Mouse (Mus musculus): ENCODE measurements around the gene Alkbh7. TPM values are rescaled to one million over a fixed set of nuclear protein-coding genes. Genes with fewer than 3 reads are reported as not detected.

Alkbh7 gene
- polyA plus RNA-seq (2015; fragmentation: Nextera tagmentation; extraction: Ambion mirVana), result 19.7 and 20.9 TPM in 2 replicates

DNA sequence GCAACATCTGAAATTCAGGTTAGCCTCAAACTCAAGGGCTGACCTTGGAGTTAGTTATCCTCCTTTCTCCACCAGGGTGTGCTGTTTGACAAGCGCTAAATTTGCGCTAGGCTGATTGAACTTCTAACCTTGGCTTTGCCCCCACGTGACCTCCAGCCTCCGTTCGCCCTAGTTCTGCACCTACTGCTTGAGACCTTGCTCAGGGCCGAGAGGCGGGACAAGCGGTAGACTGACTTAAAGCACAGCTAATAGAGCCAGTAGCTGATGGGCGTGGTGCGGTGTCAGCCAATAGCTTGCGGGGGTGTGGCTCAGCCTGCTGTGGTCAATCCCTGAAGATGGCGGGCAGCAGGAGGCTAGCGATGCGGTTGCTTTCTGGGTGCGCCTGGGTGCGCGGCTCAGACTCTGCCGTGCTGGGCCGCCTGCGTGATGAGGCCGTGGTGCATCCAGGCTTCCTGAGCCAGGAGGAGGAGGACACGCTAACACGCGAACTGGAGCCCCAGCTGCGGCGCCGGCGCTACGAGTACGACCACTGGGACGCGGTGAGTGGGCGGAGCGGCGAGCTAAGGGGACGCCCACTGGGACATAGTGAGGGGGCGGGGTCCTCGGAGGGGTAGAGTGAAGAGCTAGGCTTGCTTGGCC lies at the start of gene Alkbh7:
Alkbh7 (plus strand) TSS at position 311 of the 639 bp plus-strand sequence.
- peak within 1 kb of the TSS; percentile 74 for H3K9ac ChIP-seq
- ATAC-seq (ENCODE audit: low read depth) (peak; percentile 99), DNase-seq (peak; percentile 97)
- peak within 1 kb of the TSS; percentile 61 for H3K27ac ChIP-seq
- H3K27me3 ChIP-seq, result no peaks in the 10 kb centered on the region
- peaks cover 63% of the 10 kb centered on the region for H3K36me3 ChIP-seq
- WGBS (ENCODE audit: insufficient replicate concordance), result under 1% methylated on average over 38 of the region's 38 CpGs
- peak within 1 kb of the TSS; percentile 90 for H3K4me2 ChIP-seq
- peaks cover 36% of the 10 kb centered on the region for H3K4me1 ChIP-seq (replicated peaks)
- H3K9me3 ChIP-seq (replicated peaks), result no peaks in the 10 kb centered on the region
- peak within 1 kb of the TSS; percentile 83 for H3K4me3 ChIP-seq (replicated peaks)

DNA sequence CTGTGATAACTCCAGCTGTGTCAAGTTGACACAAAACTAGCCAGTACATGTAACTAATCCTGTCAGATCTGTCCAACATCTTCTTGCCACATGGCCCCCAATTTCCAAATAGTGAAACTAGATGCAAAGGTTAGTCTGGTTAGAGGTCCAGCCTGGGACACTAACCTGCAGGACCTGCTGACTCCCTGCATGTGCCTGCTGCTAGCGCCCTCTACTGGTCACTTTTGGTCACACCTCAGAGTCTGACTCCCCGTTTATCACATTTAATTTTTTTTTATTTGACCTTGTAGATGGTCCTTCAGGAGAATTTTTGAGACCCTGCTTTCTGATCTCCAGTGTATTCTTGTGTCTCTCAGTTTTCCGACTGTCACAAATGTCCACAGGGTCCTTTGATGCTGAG lies 46.2 kb upstream of the Alkbh7 start:
- ATAC-seq (ENCODE audit: low read depth), result no peak
- Histone ChIP-seq H3K36me3 (no peaks in the 10 kb centered on the region), H3K27me3 (peaks cover 31% of the 10 kb centered on the region), H3K4me2 (no peak overlapping the region), H3K9ac (no peak overlapping the region), H3K4me3 (replicated peaks) (no peak overlapping the region), H3K4me1 (replicated peaks) (no peaks in the 10 kb centered on the region), H3K9me3 (replicated peaks) (no peaks in the 10 kb centered on the region), H3K27ac (no peak overlapping the region)
- DNase-seq, result peak; percentile 48
- WGBS (ENCODE audit: insufficient replicate concordance), result 6% methylated on average over 3 of the region's 3 CpGs

DNA sequence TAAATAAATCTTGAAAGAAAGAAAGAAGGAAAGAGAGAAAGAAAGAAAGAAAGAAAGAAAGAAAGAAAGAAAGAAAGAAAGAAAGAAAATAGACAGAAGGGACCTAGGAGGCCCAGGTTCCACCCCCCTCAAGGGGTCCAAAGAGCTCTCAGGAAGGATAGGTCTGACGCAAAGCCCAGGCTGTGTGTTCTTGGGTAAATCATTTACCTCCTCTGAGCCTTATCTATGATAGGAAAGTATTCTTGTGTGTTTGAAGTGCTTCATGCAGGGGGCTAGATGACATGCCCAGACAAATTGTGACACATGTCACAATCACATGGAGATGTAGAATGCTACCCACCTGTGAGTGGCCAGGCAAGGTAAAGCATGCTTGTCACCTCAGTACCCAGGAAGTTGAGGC lies 44.5 kb upstream of the Alkbh7 start:
- Histone ChIP-seq H3K27me3 (peaks cover 24% of the 10 kb centered on the region), H3K36me3 (no peaks in the 10 kb centered on the region), H3K9ac (no peak overlapping the region), H3K4me1 (replicated peaks) (peaks cover 4% of the 10 kb centered on the region), H3K9me3 (replicated peaks) (no peaks in the 10 kb centered on the region), H3K4me2 (no peak overlapping the region), H3K4me3 (replicated peaks) (no peak overlapping the region), H3K27ac (no peak overlapping the region)
- no peak for ATAC-seq (ENCODE audit: low read depth)
- no peak for DNase-seq
- WGBS (ENCODE audit: insufficient replicate concordance), result 61% methylated on average over 1 of the region's 1 CpGs

DNA sequence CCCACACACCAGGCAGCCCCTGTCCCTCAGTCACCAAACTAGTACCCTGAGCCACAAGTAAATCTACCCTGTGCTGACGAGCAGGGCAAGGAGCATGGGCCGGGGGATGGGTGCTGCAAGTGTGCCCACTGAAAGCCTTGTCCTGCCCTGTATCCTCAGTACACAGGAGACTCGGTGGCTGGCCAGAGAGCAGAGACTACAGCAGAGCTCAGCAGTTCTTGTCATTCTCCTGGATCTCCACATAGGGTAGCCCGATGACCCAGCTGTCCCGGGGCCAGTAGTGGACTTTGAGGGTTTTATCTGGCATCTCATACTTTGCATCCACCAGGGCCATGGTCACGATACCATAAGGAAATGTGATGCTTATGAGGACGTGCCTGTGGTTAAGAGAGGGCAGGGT lies 42.3 kb upstream of the Alkbh7 start:
- no peak for DNase-seq
- ATAC-seq (ENCODE audit: low read depth), result no peak
- Histone ChIP-seq H3K27me3 (peaks cover 25% of the 10 kb centered on the region), H3K4me2 (no peak overlapping the region), H3K4me1 (replicated peaks) (peaks cover 16% of the 10 kb centered on the region), H3K36me3 (no peaks in the 10 kb centered on the region), H3K9ac (no peak overlapping the region), H3K4me3 (replicated peaks) (no peak overlapping the region), H3K27ac (no peak overlapping the region), H3K9me3 (replicated peaks) (no peaks in the 10 kb centered on the region)
- 62% methylated on average over 7 of the region's 7 CpGs for WGBS (ENCODE audit: insufficient replicate concordance)

- H3K9me3 ChIP-seq (replicated peaks), result no peaks in the 10 kb centered on the region
- WGBS (ENCODE audit: insufficient replicate concordance), result 9% methylated on average over 11 of the region's 11 CpGs
- no peaks in the 10 kb centered on the region for H3K36me3 ChIP-seq
- H3K27me3 ChIP-seq, result peaks cover 28% of the 10 kb centered on the region
- H3K4me1 ChIP-seq (replicated peaks), result peaks cover 16% of the 10 kb centered on the region
- no peak overlapping the region for H3K9ac ChIP-seq
- DNase-seq, result peak; percentile 79
- peak overlapping the region; percentile 41 for H3K4me2 ChIP-seq
- H3K27ac ChIP-seq, result peak overlapping the region; percentile 30; the same call in 1 of the 2 replicates
- ATAC-seq (ENCODE audit: low read depth), result peak; percentile 98
- H3K4me3 ChIP-seq (replicated peaks), result no peak overlapping the region
Measured at GRCm38 (mm10) chr17:56957763-56958429, 39.2 kb upstream of the Alkbh7 start.

DNA sequence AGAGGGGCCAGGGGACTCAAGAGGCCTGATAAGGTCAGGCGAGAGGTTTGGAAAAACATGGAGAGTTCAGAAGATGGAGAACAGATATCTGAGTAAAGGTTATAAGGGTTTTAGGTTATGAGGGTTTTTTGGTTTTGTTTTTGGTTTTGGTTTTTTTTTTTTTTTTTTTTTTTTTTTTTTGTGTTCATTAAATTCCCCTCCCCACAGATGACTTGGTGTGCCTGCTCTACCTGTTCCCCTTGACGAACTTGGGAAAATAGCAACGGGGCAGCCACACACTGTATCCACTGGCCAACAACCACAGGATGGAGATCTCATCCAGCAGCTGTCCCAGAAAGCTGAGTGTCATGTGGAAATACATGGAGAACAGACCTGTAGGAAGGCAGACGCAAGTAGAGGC lies 38.5 kb upstream of the Alkbh7 start:
- no peak for ATAC-seq (ENCODE audit: low read depth)
- Histone ChIP-seq H3K36me3 (no peaks in the 10 kb centered on the region), H3K4me2 (peak overlapping the region; percentile 41), H3K27me3 (peaks cover 28% of the 10 kb centered on the region), H3K9me3 (replicated peaks) (no peaks in the 10 kb centered on the region), H3K27ac (no peak overlapping the region), H3K9ac (no peak overlapping the region), H3K4me1 (replicated peaks) (peaks cover 16% of the 10 kb centered on the region), H3K4me3 (replicated peaks) (no peak overlapping the region)
- no peak for DNase-seq
- 52% methylated on average over 4 of the region's 4 CpGs for WGBS (ENCODE audit: insufficient replicate concordance)

DNA sequence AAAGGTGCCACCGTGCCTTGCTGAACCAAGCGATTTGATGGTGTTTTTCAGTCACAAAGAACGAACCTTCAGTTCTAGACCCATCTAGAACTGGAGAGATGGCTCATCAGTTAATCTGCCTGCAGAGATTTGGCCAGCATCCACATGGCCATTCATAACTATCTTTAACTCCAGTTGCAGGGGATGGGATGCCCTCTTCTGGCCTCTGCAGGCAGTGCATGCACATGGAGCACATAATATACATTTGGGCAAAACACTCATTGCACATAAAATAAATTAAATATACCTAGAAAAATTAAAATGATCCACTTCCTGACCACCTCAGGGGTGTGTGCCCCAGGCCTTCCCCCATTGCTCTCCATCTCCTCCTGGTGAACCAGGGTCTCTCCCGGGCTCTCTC lies 35.3 kb upstream of the Alkbh7 start:
- Histone ChIP-seq H3K27ac (no peak overlapping the region), H3K9me3 (replicated peaks) (no peaks in the 10 kb centered on the region), H3K4me3 (replicated peaks) (no peak overlapping the region), H3K4me1 (replicated peaks) (peaks cover 16% of the 10 kb centered on the region), H3K9ac (no peak overlapping the region), H3K36me3 (no peaks in the 10 kb centered on the region), H3K4me2 (no peak overlapping the region), H3K27me3 (peaks cover 20% of the 10 kb centered on the region)
- DNase-seq (no peak), ATAC-seq (ENCODE audit: low read depth) (no peak)
- 79% methylated on average over 4 of the region's 4 CpGs for WGBS (ENCODE audit: insufficient replicate concordance)

GRCm38 (mm10) chr17:56962642-56963405 lies 34.3 kb upstream of the Alkbh7 start:
- ATAC-seq (ENCODE audit: low read depth) (no peak), DNase-seq (no peak)
- Histone ChIP-seq H3K4me2 (no peak overlapping the region), H3K9ac (no peak overlapping the region), H3K4me1 (replicated peaks) (peaks cover 11% of the 10 kb centered on the region), H3K4me3 (replicated peaks) (no peak overlapping the region), H3K27me3 (peaks cover 22% of the 10 kb centered on the region), H3K27ac (no peak overlapping the region), H3K9me3 (replicated peaks) (no peaks in the 10 kb centered on the region), H3K36me3 (no peaks in the 10 kb centered on the region)
- 52% methylated on average over 5 of the region's 5 CpGs for WGBS (ENCODE audit: insufficient replicate concordance)

GRCm38 (mm10) chr17:56963646-56964045 lies 33.5 kb upstream of the Alkbh7 start:
- no peak overlapping the region for H3K27ac ChIP-seq
- no peaks in the 10 kb centered on the region for H3K9me3 ChIP-seq (replicated peaks)
- no peaks in the 10 kb centered on the region for H3K36me3 ChIP-seq
- WGBS (ENCODE audit: insufficient replicate concordance), result 60% methylated on average over 6 of the region's 6 CpGs
- H3K27me3 ChIP-seq, result peaks cover 25% of the 10 kb centered on the region
- ATAC-seq (ENCODE audit: low read depth) (no peak), DNase-seq (no peak)
- no peak overlapping the region for H3K4me2 ChIP-seq
- peaks cover 3% of the 10 kb centered on the region; the same call in 1 of the 2 replicates for H3K4me1 ChIP-seq (replicated peaks)
- H3K9ac ChIP-seq, result no peak overlapping the region
- H3K4me3 ChIP-seq (replicated peaks), result no peak overlapping the region

- DNase-seq, result no peak
- Histone ChIP-seq H3K9me3 (replicated peaks) (no peaks in the 10 kb centered on the region), H3K9ac (no peak overlapping the region), H3K36me3 (no peaks in the 10 kb centered on the region), H3K27me3 (peaks cover 31% of the 10 kb centered on the region), H3K4me1 (replicated peaks) (peaks cover 1% of the 10 kb centered on the region), H3K4me3 (replicated peaks) (no peak overlapping the region), H3K4me2 (no peak overlapping the region), H3K27ac (no peak overlapping the region)
- ATAC-seq (ENCODE audit: low read depth), result no peak
- WGBS (ENCODE audit: insufficient replicate concordance), result 51% methylated on average over 3 of the region's 3 CpGs
Measured at GRCm38 (mm10) chr17:56969321-56969720, 27.8 kb upstream of the Alkbh7 start.

DNA sequence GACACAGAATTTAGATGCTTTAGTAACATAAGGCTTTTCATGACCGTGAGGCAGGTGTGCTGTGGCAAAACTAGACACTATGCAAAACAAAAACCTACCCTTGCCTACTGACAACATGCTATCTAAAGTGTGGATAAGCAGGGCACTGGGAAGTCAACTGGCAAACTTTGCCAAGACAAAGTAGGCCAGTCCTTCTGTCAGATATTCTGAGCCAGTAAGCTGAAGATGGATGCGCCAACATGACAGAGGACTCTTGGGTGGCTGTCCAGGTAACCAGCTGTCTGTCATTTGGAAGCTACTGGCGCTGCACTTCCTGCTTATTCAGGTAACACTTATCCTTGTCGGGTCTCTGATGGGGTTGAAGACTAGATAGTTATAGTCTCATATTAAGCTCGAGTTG lies 27.1 kb upstream of the Alkbh7 start:
- 47% methylated on average over 5 of the region's 5 CpGs for WGBS (ENCODE audit: insufficient replicate concordance)
- H3K4me3 ChIP-seq (replicated peaks), result no peak overlapping the region
- H3K36me3 ChIP-seq, result no peaks in the 10 kb centered on the region
- no peak for DNase-seq
- H3K27ac ChIP-seq, result no peak overlapping the region
- no peak overlapping the region for H3K9ac ChIP-seq
- no peaks in the 10 kb centered on the region for H3K9me3 ChIP-seq (replicated peaks)
- peaks cover 5% of the 10 kb centered on the region for H3K4me1 ChIP-seq (replicated peaks)
- H3K4me2 ChIP-seq, result no peak overlapping the region
- H3K27me3 ChIP-seq, result peaks cover 29% of the 10 kb centered on the region
- no peak for ATAC-seq (ENCODE audit: low read depth)

Measured in liver, embryonic 13.5 days (tissue).